In the genomic region with DNA sequence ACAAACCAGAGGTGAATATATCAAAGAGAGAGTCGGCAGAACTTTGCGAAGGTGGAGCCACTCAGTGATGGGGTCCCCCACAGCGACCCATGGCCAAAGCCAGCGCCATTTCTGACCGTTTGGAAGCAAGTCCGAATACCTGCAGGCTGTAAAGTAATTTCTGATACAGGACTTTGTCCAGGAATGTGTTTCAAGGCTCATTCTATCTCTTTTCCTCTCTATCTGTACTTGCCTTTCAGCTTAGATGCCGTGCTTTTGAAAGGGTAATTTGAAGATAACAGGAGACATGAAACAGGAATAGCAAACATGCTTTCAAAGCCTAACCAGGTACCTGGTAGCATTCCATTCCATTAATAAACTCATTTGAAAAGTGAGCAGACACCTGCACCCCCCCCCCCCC, we compare ENCODE assay signal across 26 mouse cellular contexts.
"Had no signal": no experiment of that assay in that cellular context is flagged by ENCODE, and none has a peak within 500 bp of the region (broad histone marks: within the 10 kb centered on the region; RNA-seq: fewer than 3 reads in every experiment).

No protein-coding gene starts in this region.

- H3K9ac ChIP-seq: forebrain, postnatal 0 days; heart, embryonic 12.5 days; hindbrain, embryonic 12.5 days; hindbrain, embryonic 14.5 days; limb, embryonic 12.5 days; liver, embryonic 13.5 days; liver, embryonic 15.5 days had no signal

- H3K27me3 ChIP-seq: heart, embryonic 12.5 days; hindbrain, embryonic 12.5 days; limb, embryonic 12.5 days; liver, embryonic 13.5 days; liver, embryonic 15.5 days had no signal

- H3K4me3 ChIP-seq: heart, adult 2 months; heart, embryonic 10.5 days; heart, embryonic 12.5 days; hindbrain, embryonic 10.5 days; hindbrain, embryonic 12.5 days; layer of hippocampus, adult 2 months; left cerebral cortex, adult 2 months; limb, embryonic 10.5 days; limb, embryonic 12.5 days; liver, embryonic 13.5 days; liver, embryonic 15.5 days had no signal

- H3K4me1 ChIP-seq: heart, embryonic 12.5 days; hindbrain, embryonic 12.5 days; limb, embryonic 12.5 days; liver, embryonic 13.5 days; liver, embryonic 15.5 days had no signal

- H3K4me2 ChIP-seq: heart, embryonic 12.5 days; hindbrain, embryonic 12.5 days; hindbrain, embryonic 14.5 days; limb, embryonic 12.5 days; liver, embryonic 11.5 days; liver, embryonic 13.5 days; liver, embryonic 15.5 days had no signal

- DNase-seq: forebrain, postnatal 0 days; gastrocnemius, postnatal 14 days; gastrocnemius, postnatal 36 days; heart, adult 2 months; heart, postnatal 10 days; heart, postnatal 4 days; kidney, adult 18-20 months; kidney, adult 8-10 months; kidney, postnatal 10 days; kidney, postnatal 25 days; kidney, postnatal 4 days; liver; liver, embryonic 13.5 days had no signal

- H3K27ac ChIP-seq: heart, adult 2 months; heart, embryonic 10.5 days; hindbrain, embryonic 10.5 days; hindbrain, embryonic 12.5 days; hindbrain, embryonic 14.5 days; layer of hippocampus, adult 2 months; left cerebral cortex, adult 2 months; limb, embryonic 10.5 days; limb, embryonic 12.5 days; liver, embryonic 13.5 days; liver, embryonic 15.5 days had no signal

- ATAC-seq: forebrain, postnatal 0 days; hindbrain, embryonic 16.5 days; inflammation-experienced regulatory T-cells, adult 6 months had no signal

- H3K36me3 ChIP-seq: heart, embryonic 10.5 days; heart, embryonic 12.5 days; hindbrain, embryonic 10.5 days; hindbrain, embryonic 12.5 days; limb, embryonic 10.5 days; limb, embryonic 12.5 days; liver, embryonic 13.5 days; liver, embryonic 15.5 days had no signal

- H3K9me3 ChIP-seq: heart, embryonic 10.5 days; heart, embryonic 12.5 days; hindbrain, embryonic 10.5 days; hindbrain, embryonic 12.5 days; limb, embryonic 10.5 days; limb, embryonic 12.5 days; liver, embryonic 13.5 days; liver, embryonic 15.5 days had no signal
